Mouse (Mus musculus): Measurements from ENCODE around the gene Dcxr.

- TF ChIP-seq POLR2A (IDR thresholded peaks at IDR 0.05; ENCODE audit: control insufficient read depth in 1 of 2, insufficient read depth in 1 of 2, low read depth in 1 of 2, low read length in 2 of 2, poor library complexity in 1 of 2) (no peak), MXI1 (IDR thresholded peaks at IDR 0.05; ENCODE audit: low read depth, low read length) (no peak), GATA1 (IDR thresholded peaks at IDR 0.05; ENCODE audit: low read depth, low read length) (no peak), MYC (IDR thresholded peaks at IDR 0.05; ENCODE audit: low read depth, low read length) (no peak)
Measured at GRCm38 (mm10) chr11:120684086-120684485, 43.0 kb downstream of the Dcxr start.

Data from MEL (cell line).